ENCODE assay signal across 9 mouse cellular contexts in the genomic region with DNA sequence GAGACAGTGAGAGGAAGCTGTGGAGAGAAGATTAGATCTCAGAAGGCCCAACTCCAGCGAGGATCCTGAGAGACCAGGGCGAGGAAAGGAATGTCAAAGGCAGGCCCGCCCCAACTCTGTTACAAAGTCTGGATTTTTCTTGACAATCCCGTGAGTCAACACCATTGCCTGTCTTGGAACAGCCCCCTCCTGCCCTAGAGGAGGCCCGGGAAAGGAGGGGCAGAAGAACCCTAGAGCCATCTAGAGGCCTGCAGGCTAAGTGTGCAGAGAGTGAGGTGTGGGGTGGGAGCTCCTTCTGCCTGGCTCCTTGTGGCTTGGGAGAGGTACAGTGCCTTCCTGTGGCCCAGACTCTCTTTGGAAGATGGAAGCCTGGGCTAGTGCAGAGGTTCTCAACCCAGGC.
DNase-seq lines count a peak whose midpoint lies in the region.
"Had no signal": no experiment of that assay in that cellular context is flagged by ENCODE, and none has a peak within 500 bp of the region (broad histone marks: within the 10 kb centered on the region; RNA-seq: fewer than 3 reads in every experiment).

No protein-coding gene starts in this region.

- peak; percentile 14 for DNase-seq in gastrocnemius, postnatal 10 days
- DNase-seq in gastrocnemius, postnatal 36 days: no peak
- DNase-seq in 3134 (ENCODE audit: extremely low read depth, insufficient read length, low spot score) (peak; percentile 19), ZHBTc4 (ENCODE audit: low read depth, low spot score) (peak; percentile 91), liver (peak; percentile 17)
- DNase-seq in c-Kit-positive CD71-positive TER-119-positive erythroid progenitor cells, embryonic 14.5 days (ENCODE audit: low spot score): no peak
- no peak for DNase-seq in retina, postnatal 1 day
- no peak for DNase-seq in thymus, adult 18-20 months
- DNase-seq: right cerebral cortex, postnatal 14 days had no signal

- intact Hi-C loops in gastrocnemius, postnatal 36 days (cut with DNase I): loop anchor here (5.0 kb wide), 1 partner anchor 290 kb away; no protein-coding TSS in a partner anchor

Comparison
In these comparisons a context has a peak if more than half of its experiments do, and no peak if none do; other contexts are left out.
1. DNase-seq: peak in gastrocnemius, postnatal 10 days (single experiment), 3134 (single experiment), ZHBTc4 (single experiment) and liver (single experiment); none in gastrocnemius, postnatal 36 days (0 of 2), c-Kit-positive CD71-positive TER-119-positive erythroid progenitor cells, embryonic 14.5 days (single experiment), retina, postnatal 1 day (single experiment) and thymus, adult 18-20 months (0 of 2).